Mouse (Mus musculus) liver, embryonic 14.5 days (tissue): Measurements from ENCODE around the gene Opcml.

Experiments used
- CTCF ChIP-seq: IDR thresholded peaks from 2 replicates; pipeline ENCODE4 v1.5.1; 2016; ENCODE audit warnings: antibody characterized with exemption, low read depth, control low read depth
- EP300 ChIP-seq: IDR thresholded peaks from 2 replicates; pipeline ENCODE4 v1.6.1; 2016; ENCODE audit warnings: antibody characterized with exemption, low read depth

DNA sequence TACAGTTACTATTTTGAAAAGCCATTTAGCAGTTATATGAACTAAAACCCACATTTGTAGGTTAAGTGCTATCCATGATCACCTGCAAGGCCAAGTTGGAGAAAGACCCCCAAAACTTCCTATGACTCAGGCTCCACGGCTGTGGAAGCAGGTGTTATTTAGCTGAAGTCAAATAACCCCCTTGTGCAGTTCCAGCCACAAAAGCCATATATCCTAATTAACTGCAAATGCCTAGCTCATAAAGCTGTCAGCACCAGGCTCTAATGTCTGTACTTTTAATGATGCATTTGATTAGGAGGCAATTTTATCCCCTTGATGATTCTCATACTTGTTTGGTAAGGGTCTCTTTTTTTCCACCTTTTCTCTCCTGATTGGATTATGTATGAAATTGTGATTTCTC, 300.8 kb downstream of the Opcml start:
- TF ChIP-seq EP300 (no peak), CTCF (no peak)
